Mouse (Mus musculus) spleen, postnatal 10 days (tissue): ENCODE measurements around the gene Ubald1.
A peak's percentile ranks its signal among the peaks of the same experiment; 100 is the strongest.

Experiments used
- DNase-seq, 2 experiments: peaks; one replicate each; pipeline ENCODE4 v3.0.0; 2021 to 2022; ENCODE audit warnings: low spot score in 2 of 2

Gene Ubald1

GRCm38 (mm10) chr16:4899711-4900110, 19.6 kb upstream of the Ubald1 start:
- no peak for DNase-seq

GRCm38 (mm10) chr16:4898881-4899280, 18.8 kb upstream of the Ubald1 start:
- DNase-seq = peak in 1 of 2 experiments; percentile 73

GRCm38 (mm10) chr16:4897146-4897730, 17.1 kb upstream of the Ubald1 start:
- DNase-seq = peak in 1 of 2 experiments; percentile 30

GRCm38 (mm10) chr16:4896249-4897027, 16.3 kb upstream of the Ubald1 start:
- DNase-seq = no peak

GRCm38 (mm10) chr16:4894201-4894908, 14.2 kb upstream of the Ubald1 start:
- no peak for DNase-seq

GRCm38 (mm10) chr16:4892171-4892570, 12.1 kb upstream of the Ubald1 start:
- DNase-seq = no peak

- DNase-seq = no peak
Observed at GRCm38 (mm10) chr16:4890201-4890709, 10.1 kb upstream of the Ubald1 start.

- DNase-seq = no peak
Observed at GRCm38 (mm10) chr16:4886690-4887020, 6.5 kb upstream of the Ubald1 start.

- DNase-seq = peak; percentile 65 to 87
Observed at GRCm38 (mm10) chr16:4885760-4886689, 5.9 kb upstream of the Ubald1 start, which contains the start of gene Mgrn1. Gene Mgrn1 (plus strand): TSS chr16:4886249.

- DNase-seq = no peak
Observed at GRCm38 (mm10) chr16:4884930-4885329, 4.8 kb upstream of the Ubald1 start.

GRCm38 (mm10) chr16:4881400-4882351, 1.6 kb upstream of the Ubald1 start:
- no peak for DNase-seq

GRCm38 (mm10) chr16:4879708-4880124, 399 bp downstream of the Ubald1 start:
- peak; percentile 85 to 91 for DNase-seq

- peak; percentile 52 to 66 for DNase-seq
Observed at GRCm38 (mm10) chr16:4879101-4879707, 911 bp downstream of the Ubald1 start.

GRCm38 (mm10) chr16:4878192-4878885, 1.8 kb downstream of the Ubald1 start:
- peak in 1 of 2 experiments; percentile 67 for DNase-seq

- no peak for DNase-seq
Observed at GRCm38 (mm10) chr16:4877701-4878100, 2.4 kb downstream of the Ubald1 start.

GRCm38 (mm10) chr16:4877195-4877594, 2.9 kb downstream of the Ubald1 start:
- no peak for DNase-seq

GRCm38 (mm10) chr16:4876033-4876680, 4.0 kb downstream of the Ubald1 start:
- DNase-seq = peak in 1 of 2 experiments; percentile 55

- peak in 1 of 2 experiments; percentile 41 for DNase-seq
Observed at GRCm38 (mm10) chr16:4875198-4876032, 4.7 kb downstream of the Ubald1 start.
